Mouse (Mus musculus) embryonic facial prominence, embryonic 14.5 days (tissue): ENCODE measurements around the gene Lgi4. TPM values are rescaled to one million over a fixed set of nuclear protein-coding genes. Genes with fewer than 3 reads are reported as not detected.

Experiments
- ATAC-seq: fragments of 200-750 bp; cut with Nextera tagmentation; 2 replicates; pipeline ENCODE4 v1.8.0; 2017; ENCODE audit warnings: low read depth, moderate number of reproducible peaks, moderate TSS enrichment
- DNase-seq: peaks from one replicate; pipeline ENCODE4 v3.0.0-alpha.2; 2015; ENCODE audit warnings: low spot score
- H3K27ac ChIP-seq: fragments of 300-500 bp; sonication (generic); replicated peaks from 2 replicates; pipeline ENCODE4 v1.5.1; 2014; ENCODE audit warnings: low read depth, mild to moderate bottlenecking, low read length, moderate library complexity
- H3K27me3 ChIP-seq: fragments of 300-500 bp; sonication (generic); replicated peaks from 2 replicates; pipeline ENCODE4 v1.6.1; 2014; ENCODE audit warnings: low read length; ENCODE audit not compliant: control insufficient read depth, insufficient read depth
- H3K36me3 ChIP-seq: fragments of 300-500 bp; sonication (generic); 2 replicates; pipeline ENCODE4 v1.6.1; 2014; ENCODE audit warnings: low read length, mixed read lengths; ENCODE audit not compliant: control insufficient read depth, insufficient read depth
- H3K4me1 ChIP-seq: fragments of 300-500 bp; sonication (generic); 2 replicates; pipeline ENCODE4 v1.6.1; 2014; ENCODE audit warnings: antibody characterized with exemption, low read length; ENCODE audit not compliant: control insufficient read depth, insufficient read depth
- H3K4me2 ChIP-seq: fragments of 300-500 bp; sonication (generic); 2 replicates; pipeline ENCODE4 v1.6.1; 2014; ENCODE audit warnings: low read depth, mild to moderate bottlenecking, low read length, moderate library complexity, mixed read lengths
- H3K4me3 ChIP-seq: fragments of 300-500 bp; sonication (generic); 2 replicates; pipeline ENCODE4 v1.5.1; 2014; ENCODE audit warnings: low read depth, mild to moderate bottlenecking, low read length
- H3K9ac ChIP-seq: fragments of 300-500 bp; sonication (generic); 2 replicates; pipeline ENCODE4 v1.6.1; 2014; ENCODE audit warnings: low read depth, mild to moderate bottlenecking, low read length, moderate library complexity, mixed read lengths
- H3K9me3 ChIP-seq: fragments of 300-500 bp; sonication (generic); 2 replicates; pipeline ENCODE4 v1.6.1; 2016; ENCODE audit warnings: low read length; ENCODE audit not compliant: control insufficient read depth
- WGBS: fragments of 180-500 bp; shearing (Covaris S2); extraction: QIAGEN DNeasy Blood & Tissue Kit; methylation state at CpG from one replicate; pipeline ENCODE4 v1.1.7; 2014; 5-methylcytosine and 5-hydroxymethylcytosine counted together
- microRNA-seq: library from miRNA; unstranded; fragments of <30 nt; microRNA quantifications from one replicate; pipeline ENCODE4, GENCODE M21; 2016; ENCODE audit warnings: borderline number of aligned reads
- polyA plus RNA-seq: library from polyadenylated mRNA; unstranded; fragments of >200 nt; fragmentation: Nextera tagmentation; extraction: Ambion mirVana; gene quantifications from 2 replicates; pipeline ENCODE4 v1.2.1, GENCODE M21; 2014

Gene Lgi4
- polyA plus RNA-seq, 1 experiment from 2014 or later = 0.86 TPM

- DNase-seq (no peak), ATAC-seq (no peak)
- Histone ChIP-seq H3K9ac (no peak overlapping the region), H3K4me2 (no peak overlapping the region), H3K4me3 (no peak overlapping the region), H3K27me3 (no peaks in the 10 kb centered on the region), H3K9me3 (no peaks in the 10 kb centered on the region), H3K27ac (no peak overlapping the region), H3K4me1 (0 out of 2 replicates have a peak, but pooled peaks cover 4% of the 10 kb centered on the region), H3K36me3 (no peaks in the 10 kb centered on the region)
- WGBS = 71% methylated on average over 7 of the region's 7 CpGs
Observed at GRCm38 (mm10) chr7:31118486-31118885, 59.3 kb downstream of the Lgi4 start.

GRCm38 (mm10) chr7:31119556-31119955 lies 60.4 kb downstream of the Lgi4 start:
- Histone ChIP-seq H3K4me1 (0 out of 2 replicates have a peak, but pooled peaks cover 4% of the 10 kb centered on the region), H3K9me3 (no peaks in the 10 kb centered on the region), H3K27me3 (no peaks in the 10 kb centered on the region), H3K27ac (no peak overlapping the region), H3K4me2 (no peak overlapping the region), H3K4me3 (no peak overlapping the region), H3K36me3 (no peaks in the 10 kb centered on the region), H3K9ac (no peak overlapping the region)
- no peak for ATAC-seq
- WGBS = 83% methylated on average over 5 of the region's 5 CpGs
- no peak for DNase-seq

Small RNA genes within 50 kb of the gene (microRNA-seq; reads per million reads assigned to microRNA genes)
- gene Mir7050 = not detected

Other genes with a start within 250 kb of the Lgi4 start
- gene Ffar2, start 235.6 kb upstream of the Lgi4 start, polyA plus RNA-seq = 0.14 and 0.46 TPM in 2 replicates
- not detected in 2 replicates for gene Ffar3, start 203.2 kb upstream of the Lgi4 start, polyA plus RNA-seq
- gene Ffar1, start 197.8 kb upstream of the Lgi4 start, polyA plus RNA-seq = not detected in 2 replicates
- gene Cd22, start 179.0 kb upstream of the Lgi4 start, polyA plus RNA-seq = 0.22 TPM in 1 of 2 replicates, not detected in the other
- 1.3 and 1.4 TPM in 2 replicates for gene Mag, start 144.5 kb upstream of the Lgi4 start, polyA plus RNA-seq
- 0.97 TPM in 1 of 2 replicates, not detected in the other for gene Hamp2, start 134.7 kb upstream of the Lgi4 start, polyA plus RNA-seq
- not detected in 2 replicates for gene Hamp, start 115.3 kb upstream of the Lgi4 start, polyA plus RNA-seq
- gene Usf2, start 102.5 kb upstream of the Lgi4 start, polyA plus RNA-seq = 18.3 and 23.8 TPM in 2 replicates
- 22.7 and 26.0 TPM in 2 replicates for gene Lsr, start 85.9 kb upstream of the Lgi4 start, polyA plus RNA-seq
- 1.6 and 2.3 TPM in 2 replicates for gene Fam187b, start 85.6 kb upstream of the Lgi4 start, polyA plus RNA-seq
- gene Fxyd5, start 16.9 kb upstream of the Lgi4 start, polyA plus RNA-seq = 57.0 and 64.6 TPM in 2 replicates
- 37.0 and 40.9 TPM in 2 replicates for gene Fxyd7, start 7.9 kb upstream of the Lgi4 start, polyA plus RNA-seq
- gene Fxyd1, start 2.1 kb upstream of the Lgi4 start, polyA plus RNA-seq = 113 and 135 TPM in 2 replicates
- 48.8 and 71.7 TPM in 2 replicates for gene Fxyd3, start 17.4 kb downstream of the Lgi4 start, polyA plus RNA-seq
- 4.4 and 4.9 TPM in 2 replicates for gene Hpn, start 55.9 kb downstream of the Lgi4 start, polyA plus RNA-seq
- gene Scn1b, start 67.7 kb downstream of the Lgi4 start, polyA plus RNA-seq = 8.5 and 9.4 TPM in 2 replicates
- 65.4 and 65.7 TPM in 2 replicates for gene Gramd1a, start 96.6 kb downstream of the Lgi4 start, polyA plus RNA-seq
- not detected in 2 replicates for gene Scgb2b2, start 231.2 kb downstream of the Lgi4 start, polyA plus RNA-seq
- gene Scgb1b2, start 232.5 kb downstream of the Lgi4 start, polyA plus RNA-seq = not detected in 2 replicates